Mouse (Mus musculus) liver, postnatal 0 days (tissue): ENCODE results near the gene Zbtb8a.

ENCODE experiments used
- CTCF ChIP-seq: sonication (generic); IDR thresholded peaks from 2 replicates; pipeline ENCODE4 v1.5.1; 2016; ENCODE audit warnings: antibody characterized with exemption, low read depth
- EP300 ChIP-seq: IDR thresholded peaks from 2 replicates; pipeline ENCODE4 v1.6.1; 2016; ENCODE audit warnings: antibody characterized with exemption, low read depth, mild to moderate bottlenecking

DNA sequence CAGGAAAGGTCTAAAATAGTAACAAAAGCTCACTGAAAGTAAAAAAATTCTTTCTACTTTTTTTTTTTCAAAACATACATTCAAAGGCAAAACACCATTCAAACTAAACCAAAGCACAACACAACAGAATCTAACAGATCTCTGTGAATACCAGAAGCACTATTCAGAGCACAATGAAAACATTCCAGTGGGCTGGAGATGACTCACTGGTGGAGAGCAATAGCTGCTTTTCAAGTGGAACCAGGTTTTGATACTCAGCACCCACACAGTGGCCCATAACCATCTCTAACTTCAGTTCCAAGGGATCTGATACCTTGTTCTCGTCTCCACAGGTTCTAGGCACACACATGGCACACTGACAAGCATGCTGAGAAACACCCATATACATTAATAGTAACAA is 53.2 kb downstream of the Zbtb8a start:
- TF ChIP-seq CTCF (no peak), EP300 (no peak)
